Mouse (Mus musculus) forebrain, embryonic 13.5 days (tissue): ENCODE results near the gene 6030468B19Rik. TPM values are rescaled to one million over a fixed set of nuclear protein-coding genes. Genes with fewer than 3 reads are reported as not detected.
A peak's percentile ranks its signal among the peaks of the same experiment; 100 is the strongest.

ENCODE experiments used
- ATAC-seq: fragments of 200-750 bp; cut with Nextera tagmentation; 2 replicates; pipeline ENCODE4 v1.8.0; 2017
- H3K27ac ChIP-seq: fragments of 300-500 bp; sonication (generic); 2 replicates; pipeline ENCODE4 v1.5.1; 2015; ENCODE audit warnings: inconsistent platforms, mild to moderate bottlenecking, moderate library complexity
- H3K27me3 ChIP-seq: fragments of 300-500 bp; sonication (generic); 2 replicates; pipeline ENCODE4 v1.6.1; 2015; ENCODE audit warnings: mild to moderate bottlenecking, inconsistent platforms
- H3K36me3 ChIP-seq: fragments of 300-500 bp; sonication (generic); 2 replicates; pipeline ENCODE4 v1.6.1; 2015; ENCODE audit warnings: mild to moderate bottlenecking, inconsistent platforms; ENCODE audit not compliant: poor library complexity, severe bottlenecking
- H3K4me1 ChIP-seq: fragments of 300-500 bp; sonication (generic); 2 replicates; pipeline ENCODE4 v1.6.1; 2015; ENCODE audit warnings: inconsistent platforms
- H3K4me2 ChIP-seq: fragments of 300-500 bp; sonication (generic); 2 replicates; pipeline ENCODE4 v1.6.1; 2015; ENCODE audit warnings: inconsistent platforms, mild to moderate bottlenecking, moderate library complexity
- H3K4me3 ChIP-seq: fragments of 300-500 bp; sonication (generic); 2 replicates; pipeline ENCODE4 v1.5.1; 2015; ENCODE audit warnings: mild to moderate bottlenecking, inconsistent platforms
- H3K9ac ChIP-seq: fragments of 300-500 bp; sonication (generic); 2 replicates; pipeline ENCODE4 v1.6.1; 2015; ENCODE audit warnings: mild to moderate bottlenecking, inconsistent platforms
- H3K9me3 ChIP-seq: fragments of 300-500 bp; sonication (generic); replicated peaks from 2 replicates; pipeline ENCODE4 v1.6.1; 2016; ENCODE audit warnings: inconsistent platforms
- WGBS: fragments of 180-500 bp; shearing (Covaris S2); methylation state at CpG from one replicate; pipeline ENCODE4 v1.1.7; 2015; 5-methylcytosine and 5-hydroxymethylcytosine counted together
- polyA plus RNA-seq: library from polyadenylated mRNA; unstranded; fragments of >200 nt; fragmentation: Nextera tagmentation; extraction: Ambion mirVana; gene quantifications from 2 replicates; pipeline ENCODE4 v1.2.1, GENCODE M21; 2015

6030468B19Rik gene
- not detected in 2 replicates for polyA plus RNA-seq

- ATAC-seq = no peak
- no peak within 1 kb of the TSS for H3K9ac ChIP-seq
- no peak within 1 kb of the TSS for H3K4me3 ChIP-seq
- no peaks in the 10 kb centered on the region for H3K36me3 ChIP-seq
- peaks cover 2% of the 10 kb centered on the region; the same call in 1 of the 2 replicates for H3K27me3 ChIP-seq
- no peaks in the 10 kb centered on the region for H3K9me3 ChIP-seq
- no peak within 1 kb of the TSS for H3K4me2 ChIP-seq
- 71% methylated on average over 9 of the region's 9 CpGs for WGBS
- no peak within 1 kb of the TSS for H3K27ac ChIP-seq
- no peaks in the 10 kb centered on the region for H3K4me1 ChIP-seq
Measured at GRCm38 (mm10) chr11:117797511-117798159, at the start of gene 6030468B19Rik. Gene 6030468B19Rik, plus strand, starts transcription at chr11:117797660.

GRCm38 (mm10) chr11:117748628-117749027 is 48.8 kb upstream of the 6030468B19Rik start:
- Histone ChIP-seq H3K4me1 (no peaks in the 10 kb centered on the region), H3K9me3 (no peaks in the 10 kb centered on the region), H3K4me3 (no peak overlapping the region), H3K27me3 (no peaks in the 10 kb centered on the region), H3K4me2 (no peak overlapping the region), H3K36me3 (peaks cover 99% of the 10 kb centered on the region), H3K9ac (no peak overlapping the region), H3K27ac (no peak overlapping the region)
- no peak for ATAC-seq
- WGBS = 85% methylated on average over 4 of the region's 4 CpGs

- H3K4me1 ChIP-seq = no peaks in the 10 kb centered on the region
- no peaks in the 10 kb centered on the region for H3K9me3 ChIP-seq
- no peak overlapping the region for H3K27ac ChIP-seq
- H3K4me2 ChIP-seq = no peak overlapping the region
- H3K4me3 ChIP-seq = no peak overlapping the region
- no peaks in the 10 kb centered on the region for H3K27me3 ChIP-seq
- no peak for ATAC-seq
- H3K9ac ChIP-seq = no peak overlapping the region
- H3K36me3 ChIP-seq = peaks cover 99% of the 10 kb centered on the region
- 96% methylated on average over 10 of the region's 10 CpGs for WGBS
Measured at GRCm38 (mm10) chr11:117749414-117749813, 48.0 kb upstream of the 6030468B19Rik start.

- no peak overlapping the region for H3K27ac ChIP-seq
- H3K4me3 ChIP-seq = no peak overlapping the region
- no peaks in the 10 kb centered on the region for H3K9me3 ChIP-seq
- peaks cover 99% of the 10 kb centered on the region for H3K36me3 ChIP-seq
- no peak overlapping the region for H3K4me2 ChIP-seq
- H3K27me3 ChIP-seq = no peaks in the 10 kb centered on the region
- WGBS = 88% methylated on average over 6 of the region's 6 CpGs
- no peak for ATAC-seq
- H3K9ac ChIP-seq = no peak overlapping the region
- no peaks in the 10 kb centered on the region for H3K4me1 ChIP-seq
Measured at GRCm38 (mm10) chr11:117751544-117751943, 45.9 kb upstream of the 6030468B19Rik start.

- ATAC-seq = no peak
- no peak overlapping the region for H3K4me3 ChIP-seq
- no peaks in the 10 kb centered on the region for H3K4me1 ChIP-seq
- 95% methylated on average over 7 of the region's 7 CpGs for whole genome bisulfite sequencing
- H3K27me3 ChIP-seq = no peaks in the 10 kb centered on the region
- H3K4me2 ChIP-seq = no peak overlapping the region
- no peak overlapping the region for H3K9ac ChIP-seq
- no peak overlapping the region for H3K27ac ChIP-seq
- H3K36me3 ChIP-seq = peaks cover 99% of the 10 kb centered on the region
- no peaks in the 10 kb centered on the region for H3K9me3 ChIP-seq
Measured at GRCm38 (mm10) chr11:117755891-117756290, 41.6 kb upstream of the 6030468B19Rik start.

GRCm38 (mm10) chr11:117759267-117759666 is 38.2 kb upstream of the 6030468B19Rik start:
- H3K36me3 ChIP-seq = peaks cover 97% of the 10 kb centered on the region
- no peaks in the 10 kb centered on the region for H3K4me1 ChIP-seq
- no peak overlapping the region for H3K4me2 ChIP-seq
- no peak for ATAC-seq
- no peak overlapping the region for H3K9ac ChIP-seq
- H3K27ac ChIP-seq = no peak overlapping the region
- no peaks in the 10 kb centered on the region for H3K27me3 ChIP-seq
- H3K9me3 ChIP-seq = no peaks in the 10 kb centered on the region
- H3K4me3 ChIP-seq = no peak overlapping the region
- WGBS = 95% methylated on average over 10 of the region's 10 CpGs

GRCm38 (mm10) chr11:117760374-117761119 is 36.9 kb upstream of the 6030468B19Rik start:
- H3K36me3 ChIP-seq = peaks cover 97% of the 10 kb centered on the region
- H3K4me1 ChIP-seq = no peaks in the 10 kb centered on the region
- H3K4me3 ChIP-seq = no peak overlapping the region
- no peak for ATAC-seq
- WGBS = 90% methylated on average over 26 of the region's 26 CpGs
- no peaks in the 10 kb centered on the region for H3K27me3 ChIP-seq
- no peak overlapping the region for H3K4me2 ChIP-seq
- no peaks in the 10 kb centered on the region for H3K9me3 ChIP-seq
- H3K27ac ChIP-seq = peak overlapping the region; percentile 31; the same call in 1 of the 2 replicates
- H3K9ac ChIP-seq = no peak overlapping the region

GRCm38 (mm10) chr11:117761801-117762200 is 35.7 kb upstream of the 6030468B19Rik start:
- no peaks in the 10 kb centered on the region for H3K9me3 ChIP-seq
- peaks cover 97% of the 10 kb centered on the region for H3K36me3 ChIP-seq
- no peak overlapping the region for H3K9ac ChIP-seq
- H3K27me3 ChIP-seq = no peaks in the 10 kb centered on the region
- H3K4me1 ChIP-seq = no peaks in the 10 kb centered on the region
- 90% methylated on average over 13 of the region's 13 CpGs for WGBS
- no peak for ATAC-seq
- H3K4me2 ChIP-seq = no peak overlapping the region
- H3K4me3 ChIP-seq = no peak overlapping the region
- no peak overlapping the region for H3K27ac ChIP-seq

- Histone ChIP-seq H3K4me3 (no peak overlapping the region), H3K9me3 (no peaks in the 10 kb centered on the region), H3K27me3 (no peaks in the 10 kb centered on the region), H3K4me1 (no peaks in the 10 kb centered on the region), H3K36me3 (peaks cover 94% of the 10 kb centered on the region), H3K9ac (no peak overlapping the region), H3K4me2 (no peak overlapping the region), H3K27ac (no peak overlapping the region)
- 92% methylated on average over 12 of the region's 12 CpGs for WGBS
- ATAC-seq = no peak
Measured at GRCm38 (mm10) chr11:117762246-117762645, 35.2 kb upstream of the 6030468B19Rik start.

- Histone ChIP-seq H3K4me1 (peaks cover 5% of the 10 kb centered on the region), H3K4me3 (no peak overlapping the region), H3K27me3 (no peaks in the 10 kb centered on the region), H3K27ac (no peak overlapping the region), H3K36me3 (peaks cover 73% of the 10 kb centered on the region), H3K9ac (no peak overlapping the region), H3K9me3 (no peaks in the 10 kb centered on the region), H3K4me2 (no peak overlapping the region)
- ATAC-seq = no peak
- WGBS = 91% methylated on average over 9 of the region's 9 CpGs
Measured at GRCm38 (mm10) chr11:117764319-117764718, 33.1 kb upstream of the 6030468B19Rik start.

GRCm38 (mm10) chr11:117765361-117765760 is 32.1 kb upstream of the 6030468B19Rik start:
- H3K4me1 ChIP-seq = peaks cover 15% of the 10 kb centered on the region
- no peak overlapping the region for H3K9ac ChIP-seq
- H3K27ac ChIP-seq = no peak overlapping the region
- H3K36me3 ChIP-seq = peaks cover 62% of the 10 kb centered on the region
- no peaks in the 10 kb centered on the region for H3K9me3 ChIP-seq
- WGBS = 91% methylated on average over 5 of the region's 5 CpGs
- ATAC-seq = no peak
- H3K27me3 ChIP-seq = no peaks in the 10 kb centered on the region
- no peak overlapping the region for H3K4me2 ChIP-seq
- H3K4me3 ChIP-seq = no peak overlapping the region

GRCm38 (mm10) chr11:117766275-117766674 is 31.2 kb upstream of the 6030468B19Rik start:
- Histone ChIP-seq H3K27ac (no peak overlapping the region; the same call in 1 of the 2 replicates), H3K4me3 (no peak overlapping the region), H3K4me2 (no peak overlapping the region), H3K9ac (no peak overlapping the region), H3K4me1 (peaks cover 16% of the 10 kb centered on the region), H3K9me3 (no peaks in the 10 kb centered on the region), H3K27me3 (no peaks in the 10 kb centered on the region), H3K36me3 (peaks cover 53% of the 10 kb centered on the region)
- WGBS = 85% methylated on average over 3 of the region's 3 CpGs
- no peak for ATAC-seq
